Mouse (Mus musculus): Measurements from ENCODE around the gene Syt3. TPM values are rescaled to one million over a fixed set of nuclear protein-coding genes. Genes with fewer than 3 reads are reported as not detected.

Syt3 gene
- polyA plus RNA-seq, 1 experiment from 2014 or later = 4.1 TPM

DNA sequence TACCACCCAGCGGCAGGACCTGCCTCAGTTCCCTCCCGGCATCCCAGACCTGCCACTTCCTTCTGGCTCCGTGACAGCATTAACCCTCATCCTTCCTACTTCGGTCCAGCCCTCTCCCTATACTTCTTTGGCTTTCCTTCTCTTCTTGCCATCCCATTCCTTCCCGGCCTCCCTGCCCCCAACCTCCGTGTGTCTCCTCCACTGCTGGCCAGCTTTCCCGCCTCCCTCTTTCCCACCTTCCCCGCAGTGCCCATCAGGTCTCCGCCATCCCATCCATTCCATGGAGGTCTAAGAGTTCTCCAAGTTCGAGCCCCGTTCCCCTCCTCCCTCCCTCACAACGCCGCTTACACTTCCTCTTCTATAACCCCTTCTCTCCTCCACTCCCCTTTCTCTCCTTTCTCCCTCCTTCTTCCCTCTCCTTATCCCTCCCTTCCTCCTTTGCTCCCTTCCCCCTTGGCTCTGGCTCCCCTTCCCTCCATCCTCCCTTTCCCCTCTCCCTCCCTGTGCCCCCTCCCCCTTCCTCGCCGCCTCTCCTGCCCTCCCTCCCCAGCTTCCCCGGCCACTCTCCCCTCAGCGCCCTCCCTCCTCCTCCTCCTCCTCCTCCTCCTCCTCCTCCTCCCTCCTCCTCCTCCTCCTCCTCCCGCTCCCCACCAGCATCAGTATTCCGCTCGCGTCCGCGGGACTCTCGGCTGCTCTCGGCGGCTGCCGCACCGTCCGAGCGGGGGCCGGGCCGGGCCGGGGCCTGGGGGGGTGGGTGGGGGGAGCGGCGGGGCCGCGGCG lies 44.5 kb downstream of the Syt3 start:
- WGBS = under 1% methylated on average over 16 of the region's 38 CpGs
- H3K36me3 ChIP-seq = no peaks in the 10 kb centered on the region
- H3K4me2 ChIP-seq = peak overlapping the region; percentile 86
- no peaks in the 10 kb centered on the region for H3K9me3 ChIP-seq
- peaks cover 20% of the 10 kb centered on the region for H3K4me1 ChIP-seq
- peaks cover 68% of the 10 kb centered on the region for H3K27me3 ChIP-seq
- H3K9ac ChIP-seq = peak overlapping the region; percentile 57
- 0 out of 2 replicates have a peak, but pooled peaks have one; percentile 8 for ATAC-seq (ENCODE audit: insufficient number of reproducible peaks, insufficient read depth, low FRiP score, low TSS enrichment, low read depth)
- H3K27ac ChIP-seq = peak overlapping the region; percentile 44
- peak overlapping the region; percentile 65 for H3K4me3 ChIP-seq

DNA sequence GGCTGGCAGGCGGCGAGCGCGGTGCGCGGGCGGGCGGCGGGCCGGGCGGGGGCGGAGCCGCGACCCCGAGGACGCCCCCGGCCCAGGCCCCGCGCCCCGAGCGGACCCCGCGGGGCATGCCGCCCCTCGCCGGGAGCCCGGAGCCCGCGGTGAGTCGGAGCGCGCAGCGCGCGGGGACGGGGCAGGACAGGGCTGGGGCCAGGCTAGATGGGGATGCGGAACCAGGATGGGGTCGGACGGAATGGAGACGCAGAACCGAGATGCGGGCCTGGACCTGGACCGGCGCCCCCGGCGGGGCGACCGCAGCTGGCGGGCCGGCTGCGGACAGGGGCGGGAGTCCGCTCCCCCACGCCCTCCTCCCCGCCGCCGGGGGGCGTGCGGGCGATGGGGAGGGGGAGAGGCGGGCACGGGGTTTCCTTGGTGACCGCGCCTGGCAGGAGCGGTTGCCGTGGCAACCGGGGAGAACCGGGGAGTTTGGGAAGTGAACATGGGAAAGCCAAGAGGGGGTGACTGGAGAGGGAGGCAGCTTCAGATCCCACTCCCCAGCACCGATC lies 45.1 kb downstream of the Syt3 start, which contains the start of gene Lrrc4b:
TSS of gene Lrrc4b (plus strand) at position 51 of the 554 bp plus-strand sequence.
- no peak; the same call in 1 of the 2 replicates for ATAC-seq (ENCODE audit: insufficient number of reproducible peaks, insufficient read depth, low FRiP score, low TSS enrichment, low read depth)
- H3K4me1 ChIP-seq = peaks cover 20% of the 10 kb centered on the region
- peak within 1 kb of the TSS; percentile 86 for H3K4me2 ChIP-seq
- H3K9me3 ChIP-seq = no peaks in the 10 kb centered on the region
- peak within 1 kb of the TSS; percentile 77 for H3K9ac ChIP-seq
- peaks cover 68% of the 10 kb centered on the region for H3K27me3 ChIP-seq
- no peaks in the 10 kb centered on the region for H3K36me3 ChIP-seq
- H3K27ac ChIP-seq = peak within 1 kb of the TSS; percentile 44
- peak within 1 kb of the TSS; percentile 65 for H3K4me3 ChIP-seq
- WGBS = under 1% methylated on average over 41 of the region's 69 CpGs

DNA sequence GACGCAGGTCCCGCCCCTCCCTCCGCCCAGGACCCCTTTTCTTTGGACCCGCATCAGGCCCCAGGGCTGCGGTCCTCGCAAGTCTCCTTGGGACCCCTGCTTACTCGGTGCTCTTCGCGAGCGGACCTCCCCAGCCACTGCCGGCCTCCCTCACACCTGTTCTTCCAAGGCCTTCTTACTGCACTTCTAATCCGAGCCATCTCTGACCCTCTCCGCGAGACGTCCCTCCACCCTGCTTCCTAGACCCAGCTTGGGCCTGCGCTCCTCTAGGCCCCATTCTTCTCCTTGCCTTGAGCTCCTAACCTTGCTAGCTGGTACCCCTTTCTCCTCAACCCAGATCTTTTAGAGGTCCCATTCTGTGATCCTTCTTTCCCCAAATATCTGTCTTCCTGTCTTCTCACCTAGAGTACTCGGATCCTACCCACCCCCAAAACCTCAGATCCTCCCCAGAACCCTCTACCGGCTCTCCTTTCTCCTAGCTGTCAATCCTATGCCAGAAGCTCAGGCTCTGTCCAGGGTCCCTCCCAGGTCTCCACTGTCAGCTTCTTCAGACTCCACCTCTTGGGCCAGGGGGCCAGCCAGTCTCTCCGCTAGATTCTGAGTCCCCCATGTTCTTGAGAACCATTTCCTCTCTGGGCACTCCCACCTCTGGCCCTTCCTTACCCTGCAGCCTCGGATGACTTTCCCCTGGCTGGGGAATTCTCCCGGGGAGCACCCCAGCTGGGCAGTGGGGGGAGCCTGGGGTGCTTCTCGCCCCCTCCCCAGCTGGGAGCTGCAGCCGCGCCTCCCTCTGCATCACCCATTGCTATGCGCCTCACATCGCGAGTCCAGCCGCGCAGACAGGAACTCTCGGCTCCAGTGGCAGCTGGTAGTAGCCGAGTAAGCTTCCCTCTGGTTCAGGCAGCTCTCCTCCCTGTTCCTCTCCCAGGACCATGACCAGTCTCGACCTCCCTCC lies 45.9 kb downstream of the Syt3 start:
- peak overlapping the region; percentile 86 for H3K4me2 ChIP-seq
- no peak overlapping the region; the same call in 1 of the 2 replicates for H3K27ac ChIP-seq
- H3K9me3 ChIP-seq = no peaks in the 10 kb centered on the region
- peak overlapping the region; percentile 65 for H3K4me3 ChIP-seq
- H3K27me3 ChIP-seq = peaks cover 75% of the 10 kb centered on the region
- peaks cover 20% of the 10 kb centered on the region for H3K4me1 ChIP-seq
- no peak for ATAC-seq (ENCODE audit: insufficient number of reproducible peaks, insufficient read depth, low FRiP score, low TSS enrichment, low read depth)
- H3K36me3 ChIP-seq = no peaks in the 10 kb centered on the region
- H3K9ac ChIP-seq = peak overlapping the region; percentile 77
- 3% methylated on average over 30 of the region's 32 CpGs for WGBS

DNA sequence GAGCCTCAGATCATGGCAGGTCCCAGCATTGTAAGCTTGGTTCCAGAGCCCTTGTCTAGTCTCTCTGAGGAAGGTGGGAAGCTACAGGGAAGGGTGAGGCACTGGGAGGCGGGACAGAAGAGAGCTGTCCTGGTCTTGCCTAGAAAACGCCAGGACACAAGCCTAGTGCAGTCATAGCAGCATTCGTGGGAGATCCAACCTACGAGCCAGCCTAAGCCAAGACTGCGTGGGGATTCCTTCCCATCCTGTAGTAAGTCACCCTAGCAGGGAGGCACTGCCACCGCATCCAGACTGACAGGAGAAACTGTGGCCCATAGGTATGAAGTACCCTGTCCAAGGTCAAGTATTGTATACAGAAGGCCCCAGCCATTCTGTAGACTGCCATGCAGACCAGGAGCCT lies 48.6 kb downstream of the Syt3 start:
- H3K36me3 ChIP-seq = no peaks in the 10 kb centered on the region
- no peak overlapping the region for H3K9ac ChIP-seq
- H3K4me1 ChIP-seq = peaks cover 19% of the 10 kb centered on the region
- no peak overlapping the region for H3K27ac ChIP-seq
- no peak overlapping the region for H3K4me3 ChIP-seq
- H3K27me3 ChIP-seq = peaks cover 70% of the 10 kb centered on the region
- WGBS = 79% methylated on average over 6 of the region's 6 CpGs
- H3K9me3 ChIP-seq = no peaks in the 10 kb centered on the region
- ATAC-seq (ENCODE audit: insufficient number of reproducible peaks, insufficient read depth, low FRiP score, low TSS enrichment, low read depth) = no peak
- H3K4me2 ChIP-seq = no peak overlapping the region

DNA sequence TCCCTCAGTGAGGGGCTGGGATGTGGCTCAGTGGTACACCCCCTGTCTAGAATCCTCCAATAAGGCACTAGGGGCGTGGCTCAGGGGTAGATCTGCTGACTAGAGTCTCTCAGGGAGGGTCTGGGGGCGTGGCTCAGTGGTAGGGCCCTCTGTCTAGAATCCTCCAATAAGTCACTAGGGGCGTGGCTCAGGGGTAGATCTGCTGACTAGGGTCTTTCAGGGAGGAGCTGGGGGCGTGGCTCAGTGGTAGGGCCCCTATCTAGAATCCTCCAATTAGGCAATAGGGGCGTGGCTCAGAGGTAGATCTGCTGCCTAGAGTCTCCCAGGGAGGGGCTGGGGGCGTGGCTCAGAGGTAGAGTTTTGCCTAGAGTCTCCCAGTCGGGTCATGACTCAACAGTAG lies 49.5 kb downstream of the Syt3 start:
- Histone ChIP-seq H3K4me1 (peaks cover 11% of the 10 kb centered on the region), H3K4me3 (no peak overlapping the region), H3K27me3 (peaks cover 69% of the 10 kb centered on the region), H3K9ac (no peak overlapping the region), H3K36me3 (no peaks in the 10 kb centered on the region), H3K4me2 (no peak overlapping the region), H3K9me3 (no peaks in the 10 kb centered on the region), H3K27ac (no peak overlapping the region)
- WGBS = under 1% methylated on average over 7 of the region's 7 CpGs
- no peak for ATAC-seq (ENCODE audit: insufficient number of reproducible peaks, insufficient read depth, low FRiP score, low TSS enrichment, low read depth)

DNA sequence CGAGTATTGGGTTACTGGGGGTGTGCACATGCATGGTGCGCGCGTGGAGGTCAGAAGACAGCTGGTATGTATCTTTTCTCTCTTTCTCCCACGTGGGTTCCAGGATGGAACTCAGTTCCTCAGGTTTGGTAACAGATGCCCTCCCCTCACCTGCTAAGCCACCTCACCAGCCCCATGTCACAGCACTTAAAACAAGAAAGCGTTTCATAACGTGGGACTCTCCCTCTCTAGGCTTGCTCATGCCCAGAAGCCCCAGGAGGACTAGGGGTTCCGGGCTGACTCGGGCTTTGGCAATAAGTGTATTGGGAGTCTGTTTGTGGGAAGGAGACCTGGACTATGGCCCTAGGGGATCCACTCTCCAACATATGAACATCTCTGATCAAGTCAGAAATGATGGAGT lies 50.2 kb downstream of the Syt3 start:
- no peak overlapping the region for H3K27ac ChIP-seq
- WGBS = 59% methylated on average over 9 of the region's 9 CpGs
- H3K9me3 ChIP-seq = no peaks in the 10 kb centered on the region
- H3K4me3 ChIP-seq = no peak overlapping the region
- no peak overlapping the region for H3K9ac ChIP-seq
- ATAC-seq (ENCODE audit: insufficient number of reproducible peaks, insufficient read depth, low FRiP score, low TSS enrichment, low read depth) = no peak
- H3K27me3 ChIP-seq = peaks cover 67% of the 10 kb centered on the region
- no peaks in the 10 kb centered on the region for H3K36me3 ChIP-seq
- H3K4me2 ChIP-seq = no peak overlapping the region
- peaks cover 11% of the 10 kb centered on the region for H3K4me1 ChIP-seq

DNA sequence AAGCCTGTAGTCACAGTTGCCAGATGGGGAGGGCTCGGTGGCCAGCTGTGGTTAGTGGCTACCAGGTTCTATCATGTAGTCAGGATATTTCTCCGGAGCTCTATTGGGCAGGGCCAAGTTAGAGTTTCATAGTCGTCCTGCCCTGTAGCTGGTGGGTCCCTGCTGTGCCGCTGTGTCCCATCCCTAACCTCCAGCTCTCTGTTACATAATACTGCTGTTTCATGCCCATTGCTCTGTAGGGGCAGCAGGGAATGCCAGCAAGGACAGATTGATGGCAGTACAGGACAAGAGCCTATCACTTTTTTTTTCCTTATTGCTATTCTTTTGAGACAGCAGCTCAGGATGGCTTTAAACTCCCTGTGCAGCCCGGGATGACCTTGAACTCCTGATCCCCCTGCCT lies 51.9 kb downstream of the Syt3 start:
- ATAC-seq (ENCODE audit: insufficient number of reproducible peaks, insufficient read depth, low FRiP score, low TSS enrichment, low read depth) = no peak
- Histone ChIP-seq H3K4me1 (no peaks in the 10 kb centered on the region), H3K9me3 (no peaks in the 10 kb centered on the region), H3K27ac (no peak overlapping the region), H3K36me3 (no peaks in the 10 kb centered on the region), H3K27me3 (peaks cover 67% of the 10 kb centered on the region), H3K4me2 (no peak overlapping the region), H3K4me3 (no peak overlapping the region), H3K9ac (no peak overlapping the region)
- WGBS = 72% methylated on average over 5 of the region's 5 CpGs

DNA sequence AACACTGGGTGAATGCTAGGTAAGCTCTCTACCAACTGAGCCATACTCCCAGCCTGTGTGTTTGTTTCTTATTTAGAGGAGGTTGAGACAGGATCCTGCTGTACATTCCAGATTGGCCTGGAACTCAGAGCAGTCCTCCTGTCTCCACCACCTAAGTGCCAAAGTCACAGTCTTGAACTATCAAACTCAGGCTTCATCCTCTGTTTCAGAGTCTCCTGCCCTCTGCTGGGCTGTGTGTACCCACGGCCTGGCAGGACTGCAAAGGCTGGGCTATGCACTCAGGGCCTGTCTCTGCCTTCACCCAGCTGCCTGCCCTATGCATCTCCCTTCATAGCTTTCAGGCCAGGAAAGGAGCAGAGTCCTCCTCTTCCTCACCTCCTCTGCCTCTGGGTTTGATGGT lies 52.4 kb downstream of the Syt3 start:
- Histone ChIP-seq H3K27me3 (peaks cover 67% of the 10 kb centered on the region), H3K9me3 (no peaks in the 10 kb centered on the region), H3K27ac (no peak overlapping the region), H3K9ac (no peak overlapping the region), H3K4me2 (no peak overlapping the region), H3K4me3 (no peak overlapping the region), H3K4me1 (no peaks in the 10 kb centered on the region), H3K36me3 (no peaks in the 10 kb centered on the region)
- WGBS = 5% methylated on average over 1 of the region's 1 CpGs
- no peak for ATAC-seq (ENCODE audit: insufficient number of reproducible peaks, insufficient read depth, low FRiP score, low TSS enrichment, low read depth)

DNA sequence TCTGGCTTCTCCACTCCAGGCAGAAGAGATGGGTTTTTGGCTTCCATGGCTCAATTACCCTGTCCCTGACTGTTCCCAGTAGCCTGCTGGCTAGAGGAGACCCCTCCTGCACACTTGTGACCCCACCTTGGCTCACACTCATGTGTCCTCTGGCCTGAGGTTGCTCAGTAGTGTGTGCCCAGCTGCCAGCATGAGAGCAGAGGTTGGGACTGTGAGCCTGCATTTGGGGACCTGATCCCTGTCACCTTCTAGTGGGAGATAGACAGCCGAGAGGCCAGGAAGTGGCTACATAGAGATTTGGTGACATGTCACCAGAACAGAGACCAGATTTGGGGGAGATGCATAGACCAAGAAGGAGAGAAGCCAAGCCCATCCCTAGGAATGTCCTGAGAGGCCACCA lies 53.3 kb downstream of the Syt3 start:
- Histone ChIP-seq H3K36me3 (no peaks in the 10 kb centered on the region), H3K4me3 (no peak overlapping the region), H3K27ac (no peak overlapping the region), H3K4me1 (peaks cover 7% of the 10 kb centered on the region), H3K4me2 (no peak overlapping the region), H3K27me3 (peaks cover 67% of the 10 kb centered on the region), H3K9ac (no peak overlapping the region), H3K9me3 (no peaks in the 10 kb centered on the region)
- 80% methylated on average over 1 of the region's 1 CpGs for WGBS
- ATAC-seq (ENCODE audit: insufficient number of reproducible peaks, insufficient read depth, low FRiP score, low TSS enrichment, low read depth) = no peak

DNA sequence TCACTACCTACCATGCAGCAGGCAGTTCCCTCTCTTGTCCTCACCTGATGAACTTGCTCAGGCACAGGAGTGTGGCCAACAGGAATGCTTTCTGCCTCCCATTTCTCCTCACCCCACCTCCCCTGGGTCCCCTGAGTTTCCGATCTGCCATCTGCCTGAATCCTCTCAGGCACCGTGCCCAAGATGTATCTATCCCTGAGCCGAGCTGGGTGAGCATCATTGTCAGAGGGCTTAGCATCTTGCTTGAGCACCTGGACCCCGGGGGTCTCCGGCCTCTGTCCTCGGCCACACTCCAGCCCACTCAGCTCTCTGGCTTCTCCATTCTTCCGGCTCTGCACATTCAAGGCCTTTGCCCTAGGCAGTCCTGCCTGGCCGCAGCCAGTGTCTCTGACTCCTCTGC lies 54.0 kb downstream of the Syt3 start:
- 49% methylated on average over 8 of the region's 8 CpGs for WGBS
- no peak for ATAC-seq (ENCODE audit: insufficient number of reproducible peaks, insufficient read depth, low FRiP score, low TSS enrichment, low read depth)
- Histone ChIP-seq H3K4me1 (peaks cover 12% of the 10 kb centered on the region), H3K27ac (no peak overlapping the region), H3K9me3 (no peaks in the 10 kb centered on the region), H3K36me3 (no peaks in the 10 kb centered on the region), H3K9ac (no peak overlapping the region), H3K4me3 (no peak overlapping the region), H3K27me3 (peaks cover 67% of the 10 kb centered on the region), H3K4me2 (no peak overlapping the region)

DNA sequence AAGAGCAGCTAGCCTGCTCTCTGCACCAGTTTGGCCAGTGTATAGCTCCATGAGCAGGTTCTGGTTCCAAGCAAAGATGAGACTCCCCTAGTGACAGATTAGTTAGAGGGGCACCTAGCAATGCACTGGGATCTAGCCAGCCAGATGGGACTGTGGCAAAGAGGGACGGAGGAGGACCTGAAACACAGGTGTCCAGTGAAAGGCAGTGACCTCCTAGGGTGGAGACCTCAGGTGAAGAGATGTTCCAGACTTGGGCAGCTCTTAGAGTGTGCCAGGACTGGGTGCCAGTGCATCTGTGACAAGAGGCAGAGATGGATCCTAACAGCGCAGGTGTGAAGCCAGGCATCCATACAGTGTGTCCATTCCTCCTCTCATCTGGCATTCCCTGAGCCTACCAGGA lies 55.8 kb downstream of the Syt3 start:
- no peaks in the 10 kb centered on the region for H3K36me3 ChIP-seq
- no peak for ATAC-seq (ENCODE audit: insufficient number of reproducible peaks, insufficient read depth, low FRiP score, low TSS enrichment, low read depth)
- H3K4me2 ChIP-seq = no peak overlapping the region
- no peak overlapping the region for H3K4me3 ChIP-seq
- H3K4me1 ChIP-seq = peaks cover 24% of the 10 kb centered on the region
- peaks cover 79% of the 10 kb centered on the region for H3K27me3 ChIP-seq
- H3K27ac ChIP-seq = no peak overlapping the region
- H3K9ac ChIP-seq = no peak overlapping the region
- H3K9me3 ChIP-seq = no peaks in the 10 kb centered on the region
- 77% methylated on average over 2 of the region's 2 CpGs for WGBS

Data from embryonic facial prominence, embryonic 13.5 days (tissue).